Mouse (Mus musculus): ENCODE measurements at regions not wholly inside any gene's neighbourhood (a gene's known extent, or its start where the extent isn't known, plus 50 kb on each side); places are given as distances from the start of the nearest gene placed in this dataset.

DNA sequence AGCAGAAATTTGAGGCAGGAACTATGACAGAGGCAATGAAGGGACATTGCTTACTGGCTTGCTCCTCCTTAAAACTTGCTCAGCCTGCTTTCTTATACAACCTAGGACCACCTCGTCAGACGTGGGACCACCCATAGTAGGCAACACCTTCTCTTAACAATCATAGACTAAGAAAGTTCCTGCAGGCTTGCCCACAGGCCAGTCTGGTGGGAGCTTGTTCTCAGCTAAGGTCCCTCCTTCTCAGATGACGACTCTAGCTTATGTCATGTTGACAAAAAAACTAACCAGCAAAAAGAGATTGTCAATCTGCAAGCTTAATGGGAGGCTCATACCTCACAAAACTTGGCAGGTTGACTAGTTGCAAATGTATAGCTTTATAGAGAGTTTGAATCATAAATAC is 56.5 kb upstream of the Lsm6 start:
- DNase-seq = no peak

DNA sequence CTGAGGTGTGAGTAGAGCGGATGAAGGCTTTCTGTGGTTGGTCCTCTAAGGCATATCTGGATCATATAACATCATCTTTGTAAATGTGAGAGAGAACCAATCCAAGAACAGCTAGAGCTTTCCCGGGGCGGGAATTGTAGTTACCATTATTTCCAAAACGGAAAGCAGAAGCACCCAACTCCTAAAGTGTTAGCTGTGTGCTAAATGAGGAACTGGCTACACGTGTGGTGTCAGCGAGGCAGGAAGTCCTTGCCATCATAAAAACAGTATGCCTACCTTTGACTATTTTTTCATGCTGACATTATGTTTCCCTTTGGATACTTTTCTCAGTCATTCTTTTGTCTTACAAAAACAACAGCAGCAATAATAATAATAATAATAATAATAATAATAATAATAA is 68.8 kb upstream of the Lsm6 start:
- DNase-seq = peak; percentile 2

DNA sequence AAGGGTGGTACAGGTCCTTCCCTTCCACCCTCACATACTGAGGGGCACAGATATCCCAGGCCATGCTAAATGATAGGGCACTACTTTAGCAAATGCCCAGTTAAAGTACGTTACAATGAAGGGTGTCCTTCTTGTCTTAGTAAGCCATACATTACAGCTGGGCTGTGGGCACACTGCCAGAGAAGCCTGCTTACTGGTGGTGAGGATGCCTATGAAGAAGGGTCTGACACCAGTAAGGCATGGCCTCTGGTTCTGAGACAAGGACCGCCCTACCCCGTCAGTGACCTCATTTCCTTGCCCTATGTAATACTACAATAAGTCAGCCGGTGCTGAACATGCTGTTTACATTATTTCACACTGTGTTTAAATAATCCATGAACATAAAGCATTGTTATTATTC is 69.6 kb upstream of the Lsm6 start:
- no peak for DNase-seq

DNA sequence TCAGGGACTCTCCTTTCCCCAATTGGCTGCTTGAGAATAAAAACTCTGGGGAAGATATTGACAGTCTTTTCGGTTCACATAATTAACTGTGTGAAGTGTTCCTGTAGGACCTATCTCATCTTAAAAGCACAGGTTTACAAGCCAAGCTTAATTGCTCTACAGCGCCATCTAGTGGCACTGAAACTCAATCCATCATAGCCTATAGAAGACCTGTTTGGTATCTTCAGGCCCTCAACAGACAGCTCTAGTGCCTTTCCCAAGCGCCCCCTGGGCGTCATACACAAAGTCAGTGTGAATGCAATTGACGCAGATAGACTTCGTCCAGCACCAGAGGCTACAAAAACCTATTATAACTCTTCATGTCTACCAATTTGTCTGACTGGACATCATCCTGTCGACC is 78.9 kb upstream of the Lsm6 start:
- peak; percentile 70 to 73 for DNase-seq

DNA sequence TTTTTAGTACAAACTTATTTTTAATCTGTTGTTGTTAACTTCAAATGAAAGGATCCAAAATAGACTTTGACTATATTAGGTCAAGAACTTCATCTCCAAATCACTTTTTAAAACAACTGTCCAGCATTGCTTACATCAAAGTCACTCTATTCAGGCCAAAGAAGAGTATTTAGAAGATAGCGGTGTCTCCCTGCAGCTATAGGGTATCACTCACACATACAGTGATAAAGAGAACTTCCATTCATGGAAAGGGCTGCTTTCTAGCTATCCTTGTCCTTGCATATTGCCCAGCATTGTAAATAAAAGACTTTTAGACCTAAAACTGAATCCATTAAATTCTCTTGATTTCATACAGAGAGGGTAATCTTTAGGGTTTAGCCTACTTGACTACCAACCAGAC is 82.1 kb upstream of the Lsm6 start:
- DNase-seq = no peak

DNA sequence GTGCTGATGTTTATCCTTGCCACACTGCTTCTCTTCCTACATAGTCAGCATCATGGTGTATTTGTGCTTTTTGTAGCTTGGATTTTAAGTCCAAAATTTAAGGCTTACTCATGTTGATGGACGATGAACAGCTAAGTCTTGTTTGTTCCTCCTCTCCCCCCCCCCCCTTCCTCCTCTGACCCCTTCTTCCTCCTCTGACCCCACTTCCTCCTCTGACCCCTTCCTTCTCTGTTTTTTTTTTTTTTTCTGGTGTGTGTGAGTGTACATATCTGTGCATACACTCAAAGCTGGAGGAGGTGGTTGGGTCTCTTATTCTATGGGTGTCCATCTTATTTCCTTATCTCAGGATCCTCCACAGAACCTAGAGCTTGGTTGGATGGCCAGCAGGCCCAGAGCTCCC is 87.0 kb upstream of the Lsm6 start:
- DNase-seq = no peak

DNA sequence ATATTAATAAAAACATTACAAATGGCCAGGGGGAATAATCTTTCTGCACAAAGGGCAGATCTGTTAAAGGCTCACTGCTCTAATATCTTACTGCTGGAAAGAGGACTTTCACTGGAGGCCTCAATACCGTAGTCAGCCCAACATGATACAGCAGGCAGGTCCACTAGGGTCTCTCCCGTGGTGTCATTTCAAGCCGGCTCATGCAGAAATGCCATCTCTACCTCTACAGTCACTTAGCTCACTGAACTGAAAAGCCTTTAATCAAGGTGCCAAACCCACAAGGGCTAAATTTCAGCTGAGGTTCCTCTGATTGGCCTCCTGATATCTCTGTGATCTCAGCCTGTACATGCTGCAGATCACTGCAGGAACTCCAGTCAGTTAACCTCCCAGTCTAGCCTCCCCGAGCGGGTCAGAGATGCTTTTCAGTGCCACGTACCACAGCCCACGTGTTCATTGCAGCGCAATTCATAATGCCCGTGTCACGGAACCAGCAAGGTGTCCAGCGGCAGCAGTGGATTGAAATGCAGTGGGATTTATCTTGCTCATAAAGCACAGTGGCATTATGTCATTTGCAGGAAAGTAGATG is 90.4 kb upstream of the Lsm6 start:
- no peak for DNase-seq

DNA sequence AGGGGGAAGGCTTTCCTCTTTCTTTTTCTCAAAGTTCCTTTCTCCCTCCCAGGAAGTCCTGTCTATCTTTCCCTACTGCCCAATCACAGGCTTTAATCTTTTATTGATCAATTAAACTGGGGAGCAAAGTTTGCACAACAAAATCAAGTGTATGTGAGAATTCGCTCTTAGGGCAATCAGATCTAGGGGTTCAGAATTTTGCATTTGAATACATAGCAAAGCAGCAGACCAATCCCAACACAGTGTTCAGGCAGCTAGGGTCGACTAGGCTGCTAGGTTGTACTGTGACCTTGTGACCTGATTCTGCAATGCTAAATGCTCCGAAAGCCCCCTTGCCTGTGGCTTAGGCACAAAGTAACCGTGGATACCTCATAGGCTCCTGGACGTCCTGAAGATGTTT is 91.5 kb upstream of the Lsm6 start:
- DNase-seq = no peak

DNA sequence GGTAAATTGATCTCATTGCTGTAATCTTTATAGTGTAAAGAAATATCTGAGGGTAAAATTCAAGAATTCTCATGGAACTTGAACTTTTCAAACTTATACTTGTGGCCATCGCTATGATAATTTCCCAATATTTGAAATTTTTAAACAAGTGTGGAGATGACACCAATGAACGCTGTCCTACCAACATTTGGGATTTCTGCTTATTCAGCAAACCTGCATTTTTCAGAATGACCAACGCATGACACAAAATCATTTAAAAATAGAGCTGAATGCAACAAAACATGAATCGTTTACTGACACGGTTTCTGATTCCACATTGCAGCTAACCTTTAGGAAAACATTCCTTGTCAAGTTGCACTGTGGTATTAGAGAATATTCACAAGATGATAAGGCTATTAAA is 92.9 kb upstream of the Lsm6 start:
- no peak for DNase-seq

DNA sequence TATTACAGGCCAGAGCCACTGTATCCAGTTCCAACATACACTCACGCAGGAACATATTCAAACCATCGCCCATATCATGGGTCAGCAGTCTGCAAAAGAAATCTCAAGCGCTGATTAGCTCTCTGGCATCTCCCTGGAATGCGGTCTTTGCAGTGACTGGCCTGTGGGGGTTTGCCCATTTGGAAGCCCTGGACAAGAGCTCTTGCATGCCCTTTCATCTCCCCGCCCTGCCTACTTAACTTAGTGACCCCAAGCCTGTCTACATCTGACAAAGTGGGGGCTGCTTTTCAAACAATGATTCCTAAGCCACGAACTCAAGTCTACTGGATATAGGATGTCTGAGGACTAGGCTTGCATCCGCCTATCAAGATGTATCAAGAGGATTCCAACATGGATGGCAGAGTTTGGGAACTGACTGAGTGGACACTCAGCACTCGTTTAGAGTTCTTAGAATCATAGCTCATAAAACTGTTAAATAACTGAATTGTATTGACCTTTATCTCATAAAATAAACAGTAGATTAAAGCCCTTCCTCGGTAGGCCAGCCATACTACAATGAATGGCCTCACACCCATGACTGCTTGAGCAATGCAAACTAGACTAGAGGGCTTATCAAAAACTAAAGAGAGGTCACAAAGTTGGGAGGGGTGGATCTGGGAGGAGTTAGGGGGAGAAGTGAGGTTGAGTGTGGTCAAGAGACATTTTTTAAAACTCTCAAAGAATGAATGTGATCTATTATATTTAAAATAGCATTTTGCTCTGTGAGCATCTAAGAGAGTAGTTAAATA is 97.4 kb upstream of the Zfp827 start:
- DNase-seq = no peak

DNA sequence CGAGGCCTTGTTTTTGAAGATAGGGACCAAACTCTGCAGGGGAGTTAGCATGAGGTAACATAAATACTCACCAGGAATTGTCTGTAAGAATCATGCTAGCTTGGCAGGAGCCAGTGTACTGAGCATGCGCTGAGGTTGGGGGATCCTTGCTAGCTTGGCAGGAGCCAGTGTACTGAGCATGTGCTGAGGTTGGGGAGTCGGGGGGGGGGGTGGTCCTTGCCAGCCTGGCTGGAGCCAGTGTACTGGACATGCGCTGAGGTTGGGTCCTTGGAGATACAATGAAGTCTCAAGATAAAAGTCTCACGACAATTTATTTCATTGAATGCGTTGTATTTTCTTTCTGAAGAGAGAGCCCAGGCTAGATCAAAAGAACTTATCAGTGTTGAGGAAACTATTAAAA is 96.2 kb upstream of the Zfp827 start:
- DNase-seq = no peak

DNA sequence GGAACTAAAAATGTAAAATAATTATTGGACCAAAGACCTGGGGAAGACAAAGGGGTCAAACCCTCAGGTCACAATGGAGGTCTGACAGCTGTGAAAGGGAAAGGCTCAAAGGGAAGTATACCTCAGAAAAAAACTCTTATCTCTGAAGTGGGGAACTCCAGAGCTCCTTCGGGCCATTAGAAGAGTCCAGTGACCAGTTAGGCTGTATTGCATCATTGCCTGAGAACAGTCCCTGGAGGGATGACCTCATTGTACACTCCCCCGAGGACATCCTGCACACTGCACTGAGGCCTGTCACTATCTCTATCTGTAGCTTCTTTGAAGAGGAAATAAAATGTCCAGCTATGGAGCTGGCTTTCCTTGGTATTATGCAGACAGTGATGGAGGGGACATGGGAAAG is 88.2 kb upstream of the Zfp827 start:
- DNase-seq = no peak

DNA sequence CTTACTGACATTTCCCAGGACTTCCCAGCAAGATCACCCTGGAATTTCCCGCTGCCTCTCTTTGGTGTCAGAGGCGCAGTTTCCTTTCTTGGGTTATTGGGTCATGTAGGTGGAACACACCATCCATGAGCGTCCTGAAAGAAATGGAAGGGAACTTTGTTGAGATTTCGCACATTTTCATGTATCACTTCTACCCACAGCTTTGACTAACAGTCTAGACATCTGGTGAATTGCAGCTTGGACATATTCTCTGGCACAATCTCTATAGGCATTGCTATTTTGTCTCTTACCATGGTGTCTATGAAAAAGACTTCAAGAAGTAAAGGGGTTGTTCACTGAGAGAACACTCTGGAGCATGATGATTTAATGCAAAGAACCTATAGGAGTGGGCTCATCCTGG is 86.7 kb upstream of the Zfp827 start:
- DNase-seq = no peak

DNA sequence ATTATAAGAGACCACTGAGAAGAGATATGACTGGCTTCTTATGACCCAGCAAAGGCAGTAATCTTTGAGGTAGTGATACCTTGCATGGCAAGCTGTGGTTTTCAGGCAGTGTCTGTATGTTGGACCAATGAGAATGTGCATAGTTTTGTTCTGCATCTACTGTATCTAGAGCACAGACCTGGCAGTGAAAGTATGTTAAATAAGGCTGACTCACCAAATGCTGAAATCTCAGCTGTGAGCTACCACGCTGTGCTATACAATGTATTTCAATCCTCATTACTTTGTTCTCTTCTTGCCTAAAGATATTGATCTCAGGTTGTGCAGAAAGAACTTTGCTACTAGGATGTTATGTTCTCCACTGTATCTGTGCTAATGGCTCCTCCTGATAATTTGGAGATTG is 83.9 kb upstream of the Zfp827 start:
- DNase-seq = no peak

DNA sequence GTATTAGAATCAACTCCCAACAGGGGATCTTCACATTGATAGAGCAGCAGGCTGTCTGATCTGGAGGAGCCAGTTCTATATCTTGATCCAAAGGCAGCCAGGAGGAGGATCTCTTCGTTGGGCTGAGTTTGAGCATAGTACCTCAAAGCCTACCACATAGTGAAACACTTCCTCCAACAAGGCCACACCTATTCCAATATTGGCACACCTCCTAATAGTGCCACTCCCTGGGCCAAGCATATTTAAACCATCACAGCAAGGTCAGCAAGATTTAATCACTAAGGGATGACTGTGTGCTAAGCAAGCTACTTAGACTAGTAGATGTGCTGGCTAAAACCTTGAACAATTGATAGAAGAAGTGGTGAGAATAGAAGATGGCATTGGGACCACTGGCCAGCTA is 82.6 kb upstream of the Zfp827 start:
- DNase-seq = no peak

DNA sequence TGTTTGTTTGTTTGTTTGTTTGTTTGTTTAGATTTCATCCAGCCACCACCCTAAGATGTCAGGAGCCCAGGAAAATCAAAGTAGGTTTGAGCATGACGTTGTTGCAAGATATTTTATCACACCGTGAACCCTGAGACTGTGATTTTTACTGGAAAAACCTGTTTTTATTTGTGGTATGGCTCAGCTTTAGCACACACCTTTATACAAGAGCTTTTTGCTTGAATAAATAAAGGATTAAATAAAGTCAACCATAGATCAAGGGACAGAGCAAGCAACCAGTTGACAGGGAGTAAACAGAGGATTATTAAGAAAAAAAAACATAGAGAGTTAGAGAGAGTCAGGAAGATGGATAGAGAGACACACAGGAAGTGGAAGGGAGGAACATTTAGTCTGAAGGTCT is 82.2 kb upstream of the Zfp827 start:
- DNase-seq = no peak

DNA sequence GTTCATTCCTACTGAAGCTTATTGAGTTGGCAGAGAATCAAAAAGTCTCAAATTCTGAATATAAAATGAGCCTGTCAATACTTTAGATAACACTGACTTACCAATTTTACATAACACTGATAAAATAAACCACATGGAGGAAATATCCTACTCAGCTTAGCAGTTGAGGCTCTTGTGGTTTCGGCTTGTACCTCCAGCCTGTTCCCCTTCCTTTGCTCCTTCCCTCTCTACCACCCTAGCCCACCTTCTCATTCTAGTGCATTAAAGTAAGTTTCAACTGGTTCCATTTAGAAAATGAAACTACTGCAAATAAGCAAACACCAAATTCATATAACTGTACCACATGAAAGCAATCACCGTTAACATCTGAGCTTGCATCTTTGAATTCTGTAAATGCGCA is 53.2 kb upstream of the Zfp827 start:
- DNase-seq = no peak

Data from B cell, adult 2 months (primary cell).